Mouse (Mus musculus) kidney, adult 8-10 months (tissue): ENCODE measurements at regions not wholly inside any gene's neighbourhood (a gene's known extent, or its start where the extent isn't known, plus 50 kb on each side); places are given as distances from the start of the nearest gene placed in this dataset.

Source experiments
- DNase-seq, 2 experiments: peaks; one replicate each; pipeline ENCODE4 v3.0.0; 2022

- DNase-seq = no peak
These were observed 83.6 kb upstream of the Ngf start for GRCm38 (mm10) chr3:102386091-102386490.

GRCm38 (mm10) chr3:102384596-102384995 is 85.1 kb upstream of the Ngf start:
- DNase-seq = peak; percentile 25 to 26

GRCm38 (mm10) chr3:102383671-102384070 is 86.0 kb upstream of the Ngf start:
- peak; percentile 15 to 38 for DNase-seq

GRCm38 (mm10) chr3:102381683-102382082 is 88.0 kb upstream of the Ngf start:
- DNase-seq = no peak

DNA sequence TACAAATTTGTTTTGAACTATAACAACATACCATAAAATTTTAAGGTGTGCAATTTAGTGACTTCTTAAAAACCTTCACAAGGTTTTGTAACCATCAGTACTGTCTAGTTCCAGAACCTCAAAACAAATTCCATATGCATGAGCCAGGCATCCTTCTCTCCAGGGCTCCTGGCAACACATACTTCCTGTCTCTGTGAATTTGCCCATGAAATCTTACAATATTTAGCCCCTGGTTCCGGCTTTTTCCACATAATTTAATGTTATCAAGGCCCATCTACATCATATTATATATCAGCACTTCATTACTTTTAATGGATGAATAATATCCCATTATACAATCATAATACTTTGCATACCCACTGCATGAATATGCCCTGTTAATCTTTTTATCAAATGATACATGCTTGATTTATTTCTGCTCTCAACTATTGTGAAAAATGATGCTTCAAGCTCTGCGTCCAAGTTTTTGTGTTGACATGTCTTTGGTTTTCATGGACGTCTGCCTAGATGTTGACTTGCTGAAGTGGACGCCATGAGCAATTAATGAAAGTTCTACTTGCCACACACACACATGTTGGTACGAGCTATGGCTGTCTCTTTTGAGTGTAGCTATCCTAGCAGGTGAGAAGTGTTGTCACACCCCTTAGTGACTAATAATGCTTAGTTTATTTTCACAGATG is 95.2 kb upstream of the Ngf start:
- DNase-seq = no peak

DNA sequence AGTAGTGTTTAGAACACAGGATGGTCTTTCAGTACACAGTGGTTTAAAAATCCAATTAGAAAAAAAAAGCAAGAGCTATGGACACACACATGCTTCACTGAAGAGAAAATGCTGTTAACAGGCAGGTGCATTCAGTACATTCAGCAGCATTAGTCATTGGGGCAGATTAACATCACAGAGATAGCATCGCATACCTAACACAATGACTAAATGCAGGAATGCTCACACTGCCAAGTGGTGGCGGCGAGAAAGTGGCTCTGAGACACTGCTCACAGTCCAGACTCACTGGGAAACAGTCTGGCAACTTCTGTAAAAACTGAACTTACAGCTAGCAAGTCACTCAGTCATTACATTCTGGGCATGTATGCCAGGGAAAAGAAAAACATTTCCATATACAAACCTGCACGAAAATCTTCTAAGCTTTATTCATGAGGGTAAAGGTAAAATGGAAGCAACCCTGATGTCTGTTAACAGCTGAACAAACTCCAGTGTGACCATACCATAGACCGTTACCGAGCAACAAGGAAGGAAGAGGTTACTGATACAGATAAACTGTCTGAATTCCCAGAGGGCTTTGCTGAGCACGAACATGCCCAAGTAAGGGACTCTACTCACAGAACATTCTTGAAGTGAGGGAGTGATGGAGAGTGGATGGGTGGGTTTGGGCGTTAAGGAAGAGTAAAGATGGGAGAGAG is 97.4 kb upstream of the Ngf start:
- DNase-seq = no peak

- peak; percentile 80 to 83 for DNase-seq
These were observed 103.5 kb upstream of the Ngf start for GRCm38 (mm10) chr3:102366188-102366587.

DNA sequence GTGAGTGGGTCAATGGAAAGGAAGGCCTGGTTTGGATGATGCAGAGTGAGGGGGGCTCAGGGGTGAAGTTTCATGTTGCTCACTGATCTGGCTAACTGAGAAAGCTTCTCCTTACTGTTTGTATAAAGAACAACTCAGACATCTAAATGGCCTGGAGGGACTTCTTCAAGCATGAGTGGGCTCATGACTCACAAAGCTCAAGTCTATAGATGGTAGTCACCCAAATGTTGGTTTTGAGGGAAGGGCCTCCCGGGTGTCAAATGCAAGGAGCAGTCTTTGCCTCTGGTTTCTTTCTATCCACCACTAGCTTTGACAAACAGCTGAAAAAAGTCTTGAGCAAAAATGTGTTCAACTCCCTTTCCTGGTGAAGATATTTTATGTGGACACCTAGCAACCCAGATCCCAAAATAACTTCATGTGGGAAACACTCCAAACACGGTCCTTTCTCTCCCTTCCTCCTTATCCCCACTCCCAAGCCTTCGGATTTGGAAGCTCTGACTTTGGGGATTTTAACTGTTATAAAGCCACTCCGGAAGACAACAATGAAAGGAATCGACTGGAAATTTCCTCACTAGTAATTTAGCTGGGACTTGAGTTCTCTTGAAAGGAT is 105.3 kb upstream of the Ngf start:
- no peak for DNase-seq

DNA sequence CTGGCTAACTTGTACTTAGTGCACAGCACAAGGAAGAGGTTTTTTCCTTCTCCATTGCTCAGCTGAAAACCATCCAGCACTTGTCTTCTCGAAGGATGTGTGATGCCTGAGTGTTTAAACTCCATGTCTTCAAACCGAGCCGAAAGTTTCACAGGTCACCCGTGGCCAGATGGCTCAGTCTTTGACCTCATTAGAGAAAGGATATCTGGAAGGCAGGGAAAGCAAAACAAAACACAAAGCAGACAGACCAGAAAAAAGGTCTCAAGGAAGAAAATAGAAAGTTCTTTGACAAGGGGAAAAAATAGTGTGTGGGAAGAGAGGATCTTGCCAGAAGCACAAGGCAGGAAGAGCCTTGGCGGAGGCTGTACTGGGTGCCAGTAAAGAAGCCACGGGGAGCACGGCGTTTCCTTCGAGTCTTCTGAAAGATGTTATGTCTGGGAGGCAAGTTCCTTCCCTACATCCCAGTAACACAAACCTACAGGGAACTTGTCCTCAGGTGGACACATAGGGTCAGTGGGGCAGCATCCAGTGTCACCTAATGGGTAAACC is 108.9 kb upstream of the Ngf start:
- peak in 1 of 2 experiments; percentile 8 for DNase-seq

DNA sequence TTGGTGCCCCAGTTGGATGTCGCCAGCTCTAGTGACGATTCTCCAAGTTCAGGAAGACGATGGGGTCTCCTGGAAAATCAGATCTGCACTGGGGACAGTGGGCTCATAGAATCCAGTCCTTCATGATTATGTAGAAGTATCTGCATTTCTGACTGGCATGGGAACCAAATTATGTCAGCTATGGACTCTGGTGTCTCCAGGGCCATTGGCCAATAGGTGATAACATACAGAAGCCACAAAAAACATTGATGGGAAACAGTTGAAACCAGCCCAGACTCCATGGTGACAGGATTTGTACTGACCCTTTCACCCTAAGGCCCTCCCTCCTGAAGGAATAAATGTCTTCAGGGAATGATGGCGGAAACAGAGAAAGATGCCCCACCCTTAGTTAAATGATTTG is 110.9 kb upstream of the Ngf start:
- DNase-seq = no peak

DNA sequence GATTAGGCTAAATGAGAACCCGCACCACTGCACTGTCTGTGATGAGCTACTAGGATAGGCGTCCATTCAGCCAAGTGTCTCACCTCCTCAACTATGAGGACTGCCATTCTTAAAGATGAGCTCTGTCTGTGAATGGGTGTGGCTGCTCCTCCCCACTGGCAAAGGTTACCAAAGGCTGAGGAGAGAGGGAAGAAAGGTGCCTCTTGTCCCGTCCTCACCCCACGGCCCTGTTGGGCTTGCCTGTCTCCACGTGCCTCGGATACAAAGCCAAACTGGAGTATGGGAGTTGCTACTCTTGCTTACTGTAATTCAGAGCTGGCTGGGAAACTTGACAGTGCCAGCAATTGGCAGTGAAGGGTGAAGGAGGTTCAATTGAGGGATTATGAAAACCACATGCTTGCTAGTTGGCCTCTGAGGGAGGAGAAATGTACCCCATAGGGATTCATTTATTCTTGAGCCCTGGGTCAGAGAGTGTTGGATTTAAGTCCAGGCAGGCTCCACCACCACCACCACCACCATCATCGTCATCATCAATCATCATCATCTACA is 112.6 kb upstream of the Ngf start:
- DNase-seq = no peak

- no peak for DNase-seq
These were observed 114.4 kb upstream of the Ngf start for GRCm38 (mm10) chr3:102355352-102355751.

DNA sequence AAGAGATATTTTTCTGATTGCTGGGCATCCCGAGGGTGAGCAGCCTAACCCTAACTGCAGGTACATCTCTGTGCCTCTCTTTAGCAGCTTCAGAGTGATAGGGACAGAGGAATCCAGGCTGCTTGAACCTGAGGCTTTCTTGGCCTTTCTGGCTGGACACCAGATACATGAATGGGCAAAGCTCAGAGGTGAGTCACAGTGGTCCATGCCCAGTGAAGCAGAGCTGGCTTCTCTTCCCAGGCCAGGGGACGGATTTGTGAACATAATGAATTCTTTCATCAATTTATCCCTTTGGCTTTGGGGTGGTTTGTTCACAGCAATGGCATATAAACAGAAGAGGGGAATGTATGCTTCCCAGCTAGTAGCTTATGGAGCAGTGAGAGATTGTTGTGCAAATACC is 114.9 kb upstream of the Ngf start:
- DNase-seq = no peak

GRCm38 (mm10) chr3:102353277-102353900 is 116.3 kb upstream of the Ngf start:
- DNase-seq = no peak

DNA sequence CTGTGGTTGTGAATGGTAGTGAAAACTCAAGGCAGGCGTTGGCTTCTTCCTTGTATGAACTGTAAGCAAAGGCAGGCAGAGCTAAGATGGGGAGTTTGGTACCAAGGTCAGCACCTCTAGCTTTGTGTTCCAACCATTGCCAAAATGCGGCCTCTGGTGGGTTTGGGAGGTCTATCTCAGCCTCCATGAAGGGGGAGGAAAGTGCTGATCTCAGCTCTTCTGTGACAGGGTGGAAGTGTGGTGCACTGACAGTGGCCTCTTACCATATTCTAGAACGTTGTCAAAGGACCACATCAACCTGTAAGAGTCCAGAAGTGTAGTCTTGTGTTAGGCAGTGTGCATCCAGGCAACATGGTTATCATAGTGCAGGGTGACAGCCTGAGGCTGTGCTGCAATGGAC is 123.6 kb upstream of the Ngf start:
- no peak for DNase-seq

DNA sequence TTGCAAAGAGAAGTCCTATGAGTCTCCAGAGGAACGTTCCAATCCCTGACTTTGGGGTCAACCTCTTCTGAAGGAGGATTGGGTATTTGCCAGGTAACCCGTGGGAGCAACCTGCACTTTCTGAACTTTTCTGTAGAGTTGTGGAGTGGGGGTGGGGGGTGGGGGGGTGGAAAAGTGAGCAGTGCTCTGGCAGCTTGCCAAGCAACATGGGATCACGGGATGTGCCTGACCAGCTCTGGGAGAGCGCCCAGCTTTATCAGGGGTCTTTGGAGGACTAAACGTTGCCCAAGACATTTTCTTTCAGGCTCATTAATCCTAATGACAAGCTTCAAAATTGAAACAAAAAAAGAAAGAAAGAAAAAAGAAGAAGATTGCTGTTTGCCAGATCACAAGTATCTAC is 124.4 kb upstream of the Ngf start:
- DNase-seq = no peak

GRCm38 (mm10) chr3:102340731-102341130 is 129.0 kb upstream of the Ngf start:
- no peak for DNase-seq

DNA sequence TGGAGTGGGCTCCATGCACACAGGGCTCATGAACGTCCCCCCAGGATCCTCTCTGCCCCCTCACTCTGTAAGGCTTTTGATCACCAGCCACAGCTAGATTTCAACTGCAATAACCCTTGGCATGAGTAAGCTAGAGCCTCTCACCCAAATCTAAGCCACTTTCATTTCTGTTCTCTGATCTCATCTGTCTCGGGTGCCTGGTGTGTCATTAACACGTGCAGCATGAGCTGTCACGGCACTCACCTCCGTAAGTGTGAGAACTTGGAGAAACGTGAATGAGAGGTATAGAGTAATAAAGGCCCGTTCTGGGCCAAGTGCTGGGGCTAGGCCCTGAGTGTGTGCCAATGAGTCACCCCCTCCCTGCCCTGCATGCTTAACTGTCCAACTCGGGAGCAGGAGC is 131.8 kb upstream of the Ngf start:
- no peak for DNase-seq

DNA sequence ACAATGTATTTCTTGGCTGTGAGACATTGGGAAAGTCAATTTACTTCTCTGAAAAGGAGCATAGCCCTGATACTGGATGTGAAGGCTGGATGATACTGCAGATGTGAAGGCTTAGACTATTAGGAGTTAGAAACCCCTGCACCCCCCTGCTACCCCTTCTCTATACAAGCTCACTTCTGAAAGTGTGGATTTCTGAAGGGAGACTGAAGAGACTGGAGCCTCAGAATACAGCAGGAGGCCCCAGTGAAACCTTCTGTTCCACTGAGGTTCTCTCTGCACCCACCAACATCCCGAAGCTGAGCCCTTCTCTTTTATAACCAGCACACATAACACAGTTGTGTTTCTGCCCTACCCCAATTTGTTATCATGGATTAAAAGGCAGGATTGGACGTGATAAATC is 131.7 kb upstream of the Vangl1 start:
- no peak for DNase-seq

- DNase-seq = peak; percentile 38 to 48
These were observed 130.7 kb upstream of the Vangl1 start for GRCm38 (mm10) chr3:102335146-102335545.

GRCm38 (mm10) chr3:102332221-102332620 is 127.7 kb upstream of the Vangl1 start:
- no peak for DNase-seq

- no peak for DNase-seq
These were observed 114.8 kb upstream of the Vangl1 start for GRCm38 (mm10) chr3:102319331-102319730.

GRCm38 (mm10) chr3:102316151-102316550 is 111.7 kb upstream of the Vangl1 start:
- DNase-seq = no peak
